Mouse (Mus musculus): ENCODE data around the gene Pole. TPM values are rescaled to one million over a fixed set of nuclear protein-coding genes. Genes with fewer than 3 reads are reported as not detected.

Pole gene
- total RNA-seq (2017) = 44.5 and 54.7 TPM in 2 replicates

GRCm38 (mm10) chr5:110285770-110286445 is at the start of gene Pole, which contains the start of gene Pxmp2:
Pole (plus strand) TSS chr5:110286306.
Pxmp2 (minus strand) TSS chr5:110286186.
- peak; percentile 85 to 87 for ATAC-seq (replicated peaks in 1 of 2; ENCODE audit: insufficient read depth in 1 of 2, low FRiP score in 2 of 2, low TSS enrichment in 1 of 2, low read depth in 1 of 2, poor library complexity in 2 of 2, severe bottlenecking in 2 of 2)

DNA sequence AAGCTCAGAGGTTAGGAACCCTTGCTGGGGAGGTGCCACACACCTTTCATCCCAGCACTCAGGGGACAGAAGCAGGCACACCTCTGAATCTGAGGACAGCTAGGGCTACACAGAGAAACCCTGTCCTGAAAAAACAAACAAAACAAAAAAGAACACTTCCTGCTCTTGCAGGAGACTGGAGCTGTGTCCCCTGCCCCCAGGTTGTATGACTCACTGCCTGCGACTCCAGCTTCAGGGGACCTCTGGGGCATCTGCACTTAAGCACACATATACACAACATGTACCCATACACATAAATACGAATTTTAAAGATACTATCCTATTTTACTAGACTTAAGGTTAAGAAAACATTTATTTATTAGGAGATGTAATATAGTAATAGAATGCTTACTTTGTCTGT is 42.0 kb upstream of the Pole start:
- ATAC-seq (replicated peaks in 1 of 2; ENCODE audit: insufficient read depth in 1 of 2, low FRiP score in 2 of 2, low TSS enrichment in 1 of 2, low read depth in 1 of 2, poor library complexity in 2 of 2, severe bottlenecking in 2 of 2) = no peak

- no peak for ATAC-seq (replicated peaks in 1 of 2; ENCODE audit: insufficient read depth in 1 of 2, low FRiP score in 2 of 2, low TSS enrichment in 1 of 2, low read depth in 1 of 2, poor library complexity in 2 of 2, severe bottlenecking in 2 of 2)
Measured at GRCm38 (mm10) chr5:110266941-110267340, 19.2 kb upstream of the Pole start.

- peak; percentile 76 to 90 for ATAC-seq (replicated peaks in 1 of 2; ENCODE audit: insufficient read depth in 1 of 2, low FRiP score in 2 of 2, low TSS enrichment in 1 of 2, low read depth in 1 of 2, poor library complexity in 2 of 2, severe bottlenecking in 2 of 2)
Measured at GRCm38 (mm10) chr5:110269141-110270101, 16.7 kb upstream of the Pole start, which contains the start of gene Pgam5. Pgam5 (minus strand) TSS chr5:110269913.

GRCm38 (mm10) chr5:110270242-110270641 is 15.9 kb upstream of the Pole start:
- ATAC-seq (replicated peaks in 1 of 2; ENCODE audit: insufficient read depth in 1 of 2, low FRiP score in 2 of 2, low TSS enrichment in 1 of 2, low read depth in 1 of 2, poor library complexity in 2 of 2, severe bottlenecking in 2 of 2) = no peak

- no peak for ATAC-seq (replicated peaks in 1 of 2; ENCODE audit: insufficient read depth in 1 of 2, low FRiP score in 2 of 2, low TSS enrichment in 1 of 2, low read depth in 1 of 2, poor library complexity in 2 of 2, severe bottlenecking in 2 of 2)
Measured at GRCm38 (mm10) chr5:110274147-110274546, 12.0 kb upstream of the Pole start.

DNA sequence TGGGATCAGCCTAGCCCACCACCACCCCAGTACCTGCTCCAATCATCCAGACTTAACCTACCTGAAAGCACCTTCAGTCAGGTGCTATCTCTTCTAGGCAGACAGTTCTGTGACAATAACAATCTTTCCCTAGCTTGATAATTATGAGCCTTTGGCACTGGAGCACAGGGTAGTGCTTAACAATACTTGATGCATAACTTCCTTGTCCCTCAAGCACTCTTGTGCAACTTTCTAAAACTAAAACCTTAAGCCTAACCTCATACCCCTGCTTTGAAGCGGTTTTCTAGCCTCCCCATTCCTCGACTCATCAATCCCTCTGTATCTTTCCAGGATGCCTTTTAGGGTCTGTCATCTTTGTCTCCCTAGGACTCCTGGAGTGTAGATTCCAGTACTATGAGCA is 11.3 kb upstream of the Pole start:
- no peak for ATAC-seq (replicated peaks in 1 of 2; ENCODE audit: insufficient read depth in 1 of 2, low FRiP score in 2 of 2, low TSS enrichment in 1 of 2, low read depth in 1 of 2, poor library complexity in 2 of 2, severe bottlenecking in 2 of 2)

DNA sequence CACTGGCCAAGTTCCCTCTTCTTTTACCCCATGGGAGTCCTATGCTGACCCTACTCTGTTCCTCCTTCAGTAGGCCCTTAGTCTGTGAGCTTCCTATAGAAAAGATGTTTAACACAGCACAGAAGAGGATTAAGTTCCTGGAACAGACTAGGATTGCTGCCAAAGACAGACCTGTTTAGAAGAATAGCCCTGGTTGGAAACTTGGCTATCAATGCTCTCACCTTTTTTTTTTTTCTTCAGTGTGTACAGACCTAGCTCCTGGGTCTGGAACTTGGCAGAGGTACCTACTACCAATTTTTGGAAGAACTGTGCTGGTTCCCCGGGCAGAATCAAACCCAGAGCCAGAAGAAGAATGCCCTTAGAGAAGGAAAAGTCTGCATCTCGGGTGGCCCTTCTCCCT is 9.7 kb upstream of the Pole start:
- ATAC-seq (replicated peaks in 1 of 2; ENCODE audit: insufficient read depth in 1 of 2, low FRiP score in 2 of 2, low TSS enrichment in 1 of 2, low read depth in 1 of 2, poor library complexity in 2 of 2, severe bottlenecking in 2 of 2) = no peak

DNA sequence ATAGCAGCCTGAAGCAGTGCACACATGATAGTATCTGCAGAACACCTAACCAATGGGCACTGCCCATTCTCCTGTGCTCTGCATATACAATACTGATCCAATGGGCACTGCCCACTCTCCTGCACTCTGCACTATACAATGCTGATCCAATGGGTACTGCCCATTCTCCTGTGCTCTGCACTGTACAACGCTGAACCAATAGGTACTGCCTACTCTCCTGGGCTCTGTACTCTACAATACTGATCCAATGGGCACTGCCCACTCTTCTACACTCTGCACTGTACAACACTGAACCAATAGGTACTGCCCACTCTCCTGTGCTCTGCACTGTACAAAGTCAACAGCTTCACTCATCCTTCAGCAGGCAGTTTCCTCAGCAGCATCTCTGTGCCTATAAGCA is 9.2 kb upstream of the Pole start:
- no peak for ATAC-seq (replicated peaks in 1 of 2; ENCODE audit: insufficient read depth in 1 of 2, low FRiP score in 2 of 2, low TSS enrichment in 1 of 2, low read depth in 1 of 2, poor library complexity in 2 of 2, severe bottlenecking in 2 of 2)

DNA sequence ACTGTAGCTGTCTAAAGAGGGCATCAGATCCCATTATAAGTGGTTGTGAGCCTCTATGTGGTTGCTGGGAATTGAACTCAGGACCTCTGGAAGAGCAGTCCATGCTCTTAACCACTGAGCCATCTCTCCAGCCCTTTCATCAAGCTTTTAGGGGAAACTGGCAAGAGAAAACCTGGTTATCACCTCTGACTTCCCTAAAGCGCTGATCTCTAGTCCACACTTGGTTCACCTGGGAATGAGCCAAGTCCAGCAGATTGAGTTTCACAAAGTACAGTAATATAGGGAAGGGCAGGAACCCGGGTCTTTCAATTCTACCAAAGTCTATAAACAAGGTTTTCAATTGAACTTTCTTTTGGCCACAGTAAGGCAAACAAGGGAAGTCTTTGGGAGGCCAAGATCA is 4.1 kb upstream of the Pole start:
- ATAC-seq (replicated peaks in 1 of 2; ENCODE audit: insufficient read depth in 1 of 2, low FRiP score in 2 of 2, low TSS enrichment in 1 of 2, low read depth in 1 of 2, poor library complexity in 2 of 2, severe bottlenecking in 2 of 2) = no peak

- ATAC-seq (replicated peaks in 1 of 2; ENCODE audit: insufficient read depth in 1 of 2, low FRiP score in 2 of 2, low TSS enrichment in 1 of 2, low read depth in 1 of 2, poor library complexity in 2 of 2, severe bottlenecking in 2 of 2) = peak; percentile 53 to 70; a peak in 2 of 4 replicates
Measured at GRCm38 (mm10) chr5:110284536-110284935, 1.6 kb upstream of the Pole start.

GRCm38 (mm10) chr5:110285156-110285555 is 950 bp upstream of the Pole start:
- peak; percentile 18 to 44; a peak in 1 of 4 replicates for ATAC-seq (replicated peaks in 1 of 2; ENCODE audit: insufficient read depth in 1 of 2, low FRiP score in 2 of 2, low TSS enrichment in 1 of 2, low read depth in 1 of 2, poor library complexity in 2 of 2, severe bottlenecking in 2 of 2)

- ATAC-seq (replicated peaks in 1 of 2; ENCODE audit: insufficient read depth in 1 of 2, low FRiP score in 2 of 2, low TSS enrichment in 1 of 2, low read depth in 1 of 2, poor library complexity in 2 of 2, severe bottlenecking in 2 of 2) = peak in 1 of 2 experiments; percentile 9; a peak in 2 of 4 replicates
Measured at GRCm38 (mm10) chr5:110286446-110287083, 459 bp downstream of the Pole start.

DNA sequence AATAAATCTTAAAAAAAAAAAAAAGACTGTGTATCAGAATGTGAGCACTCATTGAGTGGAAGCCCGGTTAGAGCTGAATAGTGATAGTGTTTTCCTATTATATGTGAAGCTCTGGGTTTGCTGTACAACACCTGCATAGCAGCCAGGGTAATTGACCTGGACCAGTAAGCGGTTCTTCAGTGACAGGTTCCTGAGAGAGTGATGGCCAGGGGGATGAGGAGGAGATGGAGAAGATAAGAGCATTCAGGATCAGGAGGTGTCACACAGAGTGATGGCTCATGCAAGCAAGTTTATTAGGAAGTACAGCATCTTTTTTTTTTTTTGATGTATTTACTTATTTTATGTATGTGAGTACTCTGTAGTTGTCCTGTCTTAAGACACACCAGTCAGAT is 974 bp downstream of the Pole start:
- no peak for ATAC-seq (replicated peaks in 1 of 2; ENCODE audit: insufficient read depth in 1 of 2, low FRiP score in 2 of 2, low TSS enrichment in 1 of 2, low read depth in 1 of 2, poor library complexity in 2 of 2, severe bottlenecking in 2 of 2)

DNA sequence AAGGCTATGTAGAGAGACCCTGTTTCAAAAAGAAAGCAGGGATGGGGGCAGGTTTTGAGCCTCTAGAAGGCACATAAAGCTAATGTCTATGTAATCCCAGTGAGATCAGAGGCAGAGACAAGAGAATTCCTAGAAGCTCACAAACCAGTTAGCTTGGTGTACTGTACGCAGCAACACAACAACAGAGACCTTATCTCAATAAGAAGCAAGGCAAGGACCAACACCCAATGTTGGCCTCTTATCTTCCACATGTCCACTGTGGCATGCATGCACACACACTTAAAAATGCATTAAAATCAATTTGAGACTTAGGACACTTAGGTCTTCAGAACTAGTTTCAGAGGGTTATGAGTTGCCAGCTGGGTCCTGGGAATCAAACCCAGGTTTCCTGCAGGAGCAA is 5.5 kb downstream of the Pole start:
- no peak for ATAC-seq (replicated peaks in 1 of 2; ENCODE audit: insufficient read depth in 1 of 2, low FRiP score in 2 of 2, low TSS enrichment in 1 of 2, low read depth in 1 of 2, poor library complexity in 2 of 2, severe bottlenecking in 2 of 2)

GRCm38 (mm10) chr5:110296637-110297036 is 10.5 kb downstream of the Pole start:
- no peak for ATAC-seq (replicated peaks in 1 of 2; ENCODE audit: insufficient read depth in 1 of 2, low FRiP score in 2 of 2, low TSS enrichment in 1 of 2, low read depth in 1 of 2, poor library complexity in 2 of 2, severe bottlenecking in 2 of 2)

DNA sequence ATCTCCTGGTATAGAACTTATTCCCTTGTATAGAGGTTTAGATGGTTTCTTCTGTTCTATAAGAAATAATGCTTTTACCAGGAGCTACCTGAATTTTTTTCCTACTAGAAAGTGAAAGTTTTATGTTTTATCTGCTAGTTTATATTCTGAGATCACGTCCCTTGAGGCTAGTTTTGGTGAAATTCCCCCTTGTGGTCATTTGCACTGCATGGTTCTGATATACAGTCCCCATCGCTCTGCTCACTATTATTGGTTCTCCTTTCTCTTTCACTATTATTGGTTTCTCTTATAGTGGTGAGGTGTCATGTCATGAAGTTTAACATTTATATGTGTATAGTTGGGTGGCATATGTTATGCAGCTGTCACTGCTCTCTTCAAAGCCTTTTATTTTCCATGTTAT is 14.5 kb downstream of the Pole start:
- no peak for ATAC-seq (replicated peaks in 1 of 2; ENCODE audit: insufficient read depth in 1 of 2, low FRiP score in 2 of 2, low TSS enrichment in 1 of 2, low read depth in 1 of 2, poor library complexity in 2 of 2, severe bottlenecking in 2 of 2)

GRCm38 (mm10) chr5:110308861-110309260 is 22.8 kb downstream of the Pole start:
- ATAC-seq (replicated peaks in 1 of 2; ENCODE audit: insufficient read depth in 1 of 2, low FRiP score in 2 of 2, low TSS enrichment in 1 of 2, low read depth in 1 of 2, poor library complexity in 2 of 2, severe bottlenecking in 2 of 2) = no peak

All from hematopoietic stem cell, adult 5-6 weeks (primary cell).